Mouse (Mus musculus) intestine, embryonic 14.5 days (tissue): ENCODE results near the gene Cd93. TPM values are rescaled to one million over a fixed set of nuclear protein-coding genes. Genes with fewer than 3 reads are reported as not detected.

ENCODE experiments used
- ATAC-seq: fragments of 200-750 bp; cut with Nextera tagmentation; replicated peaks from 2 replicates; pipeline ENCODE4 v1.8.0; 2017; ENCODE audit warnings: low read depth, moderate number of reproducible peaks, moderate TSS enrichment, moderate library complexity; ENCODE audit not compliant: low FRiP score, low TSS enrichment
- DNase-seq: peaks from one replicate; pipeline ENCODE4 v3.0.0-alpha.2; 2018; ENCODE audit warnings: low spot score
- H3K27ac ChIP-seq: fragments of 300-500 bp; sonication (generic); 2 replicates; pipeline ENCODE4 v1.5.1; 2014; ENCODE audit warnings: low read depth, mild to moderate bottlenecking, control low read depth
- H3K27me3 ChIP-seq: fragments of 300-500 bp; sonication (generic); replicated peaks from 2 replicates; pipeline ENCODE4 v1.6.1; 2014; ENCODE audit warnings: low read length, control low read depth; ENCODE audit not compliant: control insufficient read depth, insufficient read depth
- H3K36me3 ChIP-seq: fragments of 300-500 bp; sonication (generic); 2 replicates; pipeline ENCODE4 v1.6.1; 2014; ENCODE audit warnings: low read length, control low read depth; ENCODE audit not compliant: control insufficient read depth, insufficient read depth
- H3K4me1 ChIP-seq: fragments of 300-500 bp; sonication (generic); replicated peaks from 2 replicates; pipeline ENCODE4 v1.6.1; 2014; ENCODE audit warnings: low read length, control low read depth, mixed read lengths; ENCODE audit not compliant: control insufficient read depth, insufficient read depth
- H3K4me2 ChIP-seq: fragments of 300-500 bp; sonication (generic); 2 replicates; pipeline ENCODE4 v1.6.1; 2014; ENCODE audit warnings: low read length
- H3K4me3 ChIP-seq: fragments of 300-500 bp; sonication (generic); 2 replicates; pipeline ENCODE4 v1.5.1; 2014; ENCODE audit warnings: low read depth, low read length, control low read depth, mixed read lengths
- H3K9ac ChIP-seq: fragments of 300-500 bp; sonication (generic); 2 replicates; pipeline ENCODE4 v1.6.1; 2014; ENCODE audit warnings: mild to moderate bottlenecking, low read length
- H3K9me3 ChIP-seq: fragments of 300-500 bp; sonication (generic); 2 replicates; pipeline ENCODE4 v1.6.1; 2016; ENCODE audit warnings: low read length, control low read depth; ENCODE audit not compliant: control insufficient read depth
- WGBS: fragments of 180-500 bp; shearing (Covaris S2); extraction: QIAGEN DNeasy Blood & Tissue Kit; methylation state at CpG from one replicate; pipeline ENCODE4 v1.1.7; 2014; 5-methylcytosine and 5-hydroxymethylcytosine counted together
- polyA plus RNA-seq: library from polyadenylated mRNA; unstranded; fragments of >200 nt; fragmentation: Nextera tagmentation; extraction: Ambion mirVana; gene quantifications from 2 replicates; pipeline ENCODE4 v1.2.1, GENCODE M21; 2014

The Cd93 gene
- polyA plus RNA-seq, 1 experiment from 2014 or later: 10.6 TPM

DNA sequence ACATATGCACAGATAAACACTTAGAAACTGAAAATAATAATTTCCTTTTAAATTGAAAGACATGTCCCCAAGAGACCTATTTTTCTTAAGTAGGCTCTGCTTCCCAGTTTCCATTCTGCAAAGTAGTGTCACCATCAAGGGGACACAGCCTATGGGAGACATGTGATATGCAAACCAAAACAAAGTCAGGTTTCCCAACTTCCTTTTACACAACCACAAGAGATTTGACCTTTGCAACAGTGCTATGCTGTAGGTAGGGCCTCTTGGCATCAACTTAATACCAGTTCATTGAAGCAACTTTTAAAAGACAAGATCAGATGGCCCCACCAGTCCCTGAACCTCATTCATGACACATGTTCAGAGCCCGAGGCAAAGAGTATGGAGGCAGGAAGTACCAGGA lies 50.2 kb downstream of the Cd93 start:
- Histone ChIP-seq H3K4me3 (no peak overlapping the region), H3K36me3 (no peaks in the 10 kb centered on the region), H3K27me3 (peaks cover 20% of the 10 kb centered on the region), H3K4me2 (no peak overlapping the region), H3K4me1 (peaks cover 17% of the 10 kb centered on the region; the same call in 1 of the 2 replicates), H3K9ac (no peak overlapping the region), H3K9me3 (no peaks in the 10 kb centered on the region), H3K27ac (no peak overlapping the region)
- ATAC-seq: no peak
- DNase-seq: no peak
- 72% methylated on average over 1 of the region's 1 CpGs for WGBS

DNA sequence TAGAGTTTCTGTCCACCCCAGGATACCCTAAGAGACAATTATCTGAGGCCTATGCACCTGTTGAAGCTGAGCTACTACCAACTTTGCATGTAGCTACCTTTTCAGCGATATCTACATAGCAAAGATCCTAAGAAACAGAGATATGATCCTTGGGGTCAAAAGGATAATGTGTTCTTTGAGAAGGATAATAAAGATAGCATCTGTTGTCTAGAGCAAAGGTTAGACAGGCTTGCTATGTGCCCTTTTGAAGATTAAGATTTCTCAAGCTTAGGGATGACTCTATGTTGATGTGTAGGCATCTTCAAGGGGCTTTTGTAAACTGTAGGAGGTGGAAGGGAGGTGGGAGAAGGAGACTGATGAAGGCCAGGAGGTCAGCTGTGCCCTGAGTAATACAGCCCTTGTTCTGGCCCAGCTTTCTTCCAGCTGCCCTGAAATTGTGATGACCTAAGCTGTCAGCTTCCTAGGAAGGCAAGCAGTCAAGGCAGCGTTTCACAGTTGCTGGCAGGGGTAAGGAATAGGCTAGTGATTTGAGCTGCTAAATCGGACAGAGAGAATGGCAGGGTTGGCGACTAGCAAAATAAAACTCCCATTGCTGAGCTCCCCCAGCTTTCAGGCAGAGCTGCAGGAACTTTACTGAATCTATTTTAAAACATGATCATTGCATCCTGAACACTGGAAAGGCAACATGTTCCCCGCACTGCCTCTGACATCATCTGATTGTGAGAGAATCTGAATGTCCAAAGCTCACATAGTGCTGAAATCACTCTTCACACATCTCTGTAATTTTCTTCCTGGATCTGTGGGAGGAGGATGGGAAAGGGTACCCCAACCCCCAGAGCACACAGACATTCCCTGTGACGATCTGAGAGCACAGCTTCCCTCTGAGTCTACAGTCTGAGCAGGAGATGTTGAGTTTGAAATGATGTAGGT lies 55.4 kb downstream of the Cd93 start:
- H3K9ac ChIP-seq: no peak overlapping the region
- no peak for DNase-seq
- no peak overlapping the region for H3K4me3 ChIP-seq
- H3K36me3 ChIP-seq: no peaks in the 10 kb centered on the region
- H3K4me1 ChIP-seq: no peaks in the 10 kb centered on the region
- peaks cover under 1% of the 10 kb centered on the region; the same call in 1 of the 2 replicates for H3K27me3 ChIP-seq
- H3K9me3 ChIP-seq: no peaks in the 10 kb centered on the region
- no peak overlapping the region for H3K27ac ChIP-seq
- no peak for ATAC-seq
- H3K4me2 ChIP-seq: no peak overlapping the region
- 64% methylated on average over 6 of the region's 6 CpGs for WGBS

DNA sequence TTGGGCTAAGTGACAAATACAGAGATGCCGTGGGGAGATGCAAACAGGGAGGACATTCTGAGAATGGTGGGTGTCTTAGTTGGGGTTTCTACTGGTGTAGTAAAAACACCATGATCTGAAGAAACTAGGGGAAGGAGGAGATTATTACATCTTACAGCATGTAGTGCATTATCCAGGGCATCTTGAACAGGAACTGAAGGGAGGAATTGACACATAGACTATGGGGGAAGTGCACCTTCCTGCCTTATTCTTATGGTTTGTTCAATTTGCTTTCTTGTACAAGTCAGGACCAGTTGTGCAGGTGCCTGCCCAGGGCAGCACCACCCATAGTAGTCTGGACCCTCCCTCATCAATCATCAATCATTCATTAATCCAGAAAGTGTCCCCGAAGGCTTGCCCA lies 56.4 kb downstream of the Cd93 start:
- no peaks in the 10 kb centered on the region for H3K4me1 ChIP-seq
- H3K9me3 ChIP-seq: no peaks in the 10 kb centered on the region
- no peak overlapping the region for H3K27ac ChIP-seq
- H3K4me3 ChIP-seq: no peak overlapping the region
- no peak for ATAC-seq
- no peak overlapping the region for H3K9ac ChIP-seq
- H3K4me2 ChIP-seq: no peak overlapping the region
- no peaks in the 10 kb centered on the region for H3K36me3 ChIP-seq
- 77% methylated on average over 2 of the region's 2 CpGs for WGBS
- H3K27me3 ChIP-seq: no peaks in the 10 kb centered on the region; the same call in 1 of the 2 replicates
- no peak for DNase-seq

Other genes starting within 250 kb of the Cd93 start
- 3.2 and 3.5 TPM in 2 replicates for gene Sstr4, start 48.2 kb downstream of the Cd93 start, polyA plus RNA-seq
- 53.0 and 54.1 TPM in 2 replicates for gene Thbd, start 35.4 kb downstream of the Cd93 start, polyA plus RNA-seq
- gene Nxt1, start 229.0 kb upstream of the Cd93 start, polyA plus RNA-seq: 88.9 and 104 TPM in 2 replicates
- gene Gzf1, start 237.5 kb upstream of the Cd93 start, polyA plus RNA-seq: 17.9 and 21.6 TPM in 2 replicates